Mouse (Mus musculus) hindbrain, embryonic 15.5 days (tissue): ENCODE data around the gene Kcnj12. TPM values are rescaled to one million over a fixed set of nuclear protein-coding genes. Genes with fewer than 3 reads are reported as not detected.

Source experiments
- ATAC-seq: fragments of 200-750 bp; cut with Nextera tagmentation; 2 replicates; pipeline ENCODE4 v1.8.0; 2017; ENCODE audit warnings: low read depth, moderate number of reproducible peaks, moderate TSS enrichment; ENCODE audit not compliant: low FRiP score
- H3K27ac ChIP-seq: fragments of 300-500 bp; sonication (generic); replicated peaks from 2 replicates; pipeline ENCODE4 v1.5.1; 2015; ENCODE audit warnings: mild to moderate bottlenecking, inconsistent platforms
- H3K27me3 ChIP-seq: fragments of 300-500 bp; sonication (generic); 2 replicates; pipeline ENCODE4 v1.6.1; 2015; ENCODE audit warnings: control low read depth, inconsistent platforms
- H3K36me3 ChIP-seq: fragments of 300-500 bp; sonication (generic); 2 replicates; pipeline ENCODE4 v1.6.1; 2015; ENCODE audit warnings: control low read depth, inconsistent platforms
- H3K4me1 ChIP-seq: fragments of 300-500 bp; sonication (generic); replicated peaks from 2 replicates; pipeline ENCODE4 v1.6.1; 2015; ENCODE audit warnings: control low read depth, inconsistent platforms
- H3K4me2 ChIP-seq: fragments of 300-500 bp; sonication (generic); 2 replicates; pipeline ENCODE4 v1.6.1; 2015; ENCODE audit warnings: moderate library complexity, mild to moderate bottlenecking, inconsistent platforms
- H3K4me3 ChIP-seq: fragments of 300-500 bp; sonication (generic); 2 replicates; pipeline ENCODE4 v1.5.1; 2015; ENCODE audit warnings: mild to moderate bottlenecking, inconsistent platforms
- H3K9ac ChIP-seq: fragments of 300-500 bp; sonication (generic); 2 replicates; pipeline ENCODE4 v1.6.1; 2015; ENCODE audit warnings: inconsistent platforms
- H3K9me3 ChIP-seq: fragments of 300-500 bp; sonication (generic); 2 replicates; pipeline ENCODE4 v1.6.1; 2016; ENCODE audit warnings: control low read depth, inconsistent platforms
- WGBS: fragments of 180-500 bp; shearing (Covaris S2); methylation state at CpG from one replicate; pipeline ENCODE4 v1.1.7; 2015; 5-methylcytosine and 5-hydroxymethylcytosine counted together
- polyA plus RNA-seq: library from polyadenylated mRNA; unstranded; fragments of >200 nt; fragmentation: Nextera tagmentation; extraction: Ambion mirVana; gene quantifications from 2 replicates; pipeline ENCODE4 v1.2.1, GENCODE M21; 2015

Gene Kcnj12
- polyA plus RNA-seq, 1 experiment from 2014 or later = 4.9 TPM

DNA sequence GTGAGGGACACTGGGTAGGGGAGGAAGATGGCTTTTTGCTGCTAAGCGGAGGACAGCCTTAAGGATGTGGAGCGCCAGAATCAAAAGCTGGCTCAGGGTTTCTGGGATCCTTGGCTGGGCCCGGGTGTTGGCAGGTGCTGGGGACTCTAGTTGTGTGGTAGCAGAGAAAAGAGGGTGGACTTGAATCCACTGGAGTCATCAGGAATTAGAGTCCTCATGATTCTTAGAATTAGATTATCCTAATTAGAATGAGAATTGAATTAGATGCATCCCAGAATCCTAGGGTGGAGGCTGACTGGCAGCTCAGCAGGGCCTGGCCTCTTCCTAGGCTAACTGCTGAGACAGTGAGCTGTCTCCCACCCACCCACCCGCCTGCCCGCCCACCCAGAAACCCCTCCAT is 17.6 kb upstream of the Kcnj12 start:
- H3K27ac ChIP-seq = no peak overlapping the region
- no peaks in the 10 kb centered on the region for H3K36me3 ChIP-seq
- peaks cover 13% of the 10 kb centered on the region for H3K4me1 ChIP-seq
- H3K4me2 ChIP-seq = no peak overlapping the region
- WGBS = 69% methylated on average over 5 of the region's 5 CpGs
- H3K4me3 ChIP-seq = no peak overlapping the region
- no peaks in the 10 kb centered on the region for H3K9me3 ChIP-seq
- no peak overlapping the region for H3K9ac ChIP-seq
- H3K27me3 ChIP-seq = no peaks in the 10 kb centered on the region
- ATAC-seq = no peak

DNA sequence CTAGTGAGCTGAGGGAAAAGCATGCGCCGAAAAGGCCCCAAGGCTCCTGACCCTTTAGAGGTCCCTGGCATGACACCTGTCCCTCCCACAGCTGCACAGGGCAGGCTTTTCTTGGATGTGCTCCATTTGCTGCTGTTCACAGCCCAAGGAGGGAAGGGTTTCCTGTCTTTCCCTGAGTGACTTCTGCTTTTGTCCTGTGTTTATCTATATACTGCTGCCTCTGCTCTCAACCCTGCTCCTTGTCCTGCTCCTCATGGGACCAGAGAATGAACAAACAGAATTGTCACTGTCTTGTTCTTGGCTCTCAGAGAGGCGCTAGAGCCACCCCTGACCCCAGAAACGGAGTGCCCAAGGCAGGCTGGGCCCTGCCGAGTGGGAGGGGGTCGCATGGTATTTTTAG is 17.0 kb upstream of the Kcnj12 start:
- peaks cover 13% of the 10 kb centered on the region for H3K4me1 ChIP-seq
- no peak for ATAC-seq
- no peaks in the 10 kb centered on the region for H3K9me3 ChIP-seq
- H3K27me3 ChIP-seq = no peaks in the 10 kb centered on the region
- 44% methylated on average over 6 of the region's 6 CpGs for WGBS
- H3K4me3 ChIP-seq = no peak overlapping the region
- H3K27ac ChIP-seq = no peak overlapping the region
- H3K4me2 ChIP-seq = no peak overlapping the region
- H3K36me3 ChIP-seq = no peaks in the 10 kb centered on the region
- no peak overlapping the region for H3K9ac ChIP-seq

DNA sequence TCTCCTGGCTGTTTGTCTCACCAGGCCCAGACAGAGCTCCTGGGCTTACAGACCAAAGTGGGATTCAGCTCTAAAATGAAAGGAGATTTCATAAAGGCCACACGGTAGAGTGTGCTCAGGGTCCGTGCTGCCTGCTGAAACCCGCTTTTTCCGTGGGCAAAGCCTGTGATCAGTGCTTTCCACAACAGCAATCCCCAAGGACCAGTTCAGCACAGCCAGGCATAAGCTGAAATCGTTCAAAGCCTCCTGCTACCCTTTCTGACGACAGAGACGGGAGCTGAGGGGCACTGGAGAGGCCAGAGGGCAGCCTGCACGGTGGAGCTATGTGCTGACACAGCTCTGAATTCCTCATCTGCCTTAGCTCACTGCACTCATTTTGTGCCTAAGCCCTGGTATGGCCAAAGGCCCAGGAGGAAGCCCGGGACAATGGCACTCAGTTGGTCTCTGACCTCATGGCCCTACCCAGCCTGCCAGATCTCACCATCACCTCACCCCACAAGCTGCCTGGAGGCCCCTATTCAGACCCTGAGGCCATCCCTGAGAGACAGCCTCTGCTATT is 10.5 kb upstream of the Kcnj12 start:
- peak; percentile 45; the same call in 1 of the 2 replicates for ATAC-seq
- Histone ChIP-seq H3K4me3 (no peak overlapping the region), H3K4me2 (no peak overlapping the region), H3K4me1 (peaks cover 9% of the 10 kb centered on the region), H3K27me3 (no peaks in the 10 kb centered on the region), H3K27ac (no peak overlapping the region), H3K36me3 (no peaks in the 10 kb centered on the region), H3K9ac (no peak overlapping the region), H3K9me3 (no peaks in the 10 kb centered on the region)
- WGBS = 27% methylated on average over 9 of the region's 9 CpGs

DNA sequence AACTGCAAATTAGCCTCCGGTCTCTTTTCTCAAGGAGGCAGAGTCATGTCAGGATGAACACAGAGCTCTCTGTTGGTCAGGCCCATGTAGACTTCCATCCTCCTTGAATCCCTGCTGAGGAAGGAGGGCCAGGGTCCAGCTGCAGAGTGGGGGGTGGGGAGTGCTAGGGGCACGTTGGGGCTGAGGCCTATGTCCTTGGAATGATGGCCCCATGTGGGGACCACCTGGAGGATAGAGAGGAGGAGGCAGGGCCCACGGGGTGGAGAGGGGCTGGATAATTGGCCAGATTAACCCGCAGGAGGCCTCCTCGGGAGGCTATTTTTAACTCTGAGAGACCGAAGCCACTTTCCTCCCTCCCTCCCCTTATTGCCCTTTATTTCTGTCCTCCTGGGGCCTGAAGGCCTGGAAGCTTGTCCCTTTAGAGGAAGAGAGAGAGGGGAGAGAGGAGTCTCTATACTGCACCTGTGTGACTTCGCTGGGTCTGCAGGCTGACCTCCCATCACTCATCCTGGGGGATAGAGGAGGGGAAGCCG is 5.4 kb upstream of the Kcnj12 start:
- H3K9ac ChIP-seq = no peak overlapping the region
- WGBS = 22% methylated on average over 8 of the region's 8 CpGs
- H3K4me2 ChIP-seq = no peak overlapping the region
- peaks cover 7% of the 10 kb centered on the region; the same call in 1 of the 2 replicates for H3K27me3 ChIP-seq
- no peaks in the 10 kb centered on the region for H3K36me3 ChIP-seq
- no peak overlapping the region for H3K4me3 ChIP-seq
- ATAC-seq = no peak
- H3K27ac ChIP-seq = no peak overlapping the region
- no peaks in the 10 kb centered on the region for H3K9me3 ChIP-seq
- peaks cover 14% of the 10 kb centered on the region for H3K4me1 ChIP-seq

DNA sequence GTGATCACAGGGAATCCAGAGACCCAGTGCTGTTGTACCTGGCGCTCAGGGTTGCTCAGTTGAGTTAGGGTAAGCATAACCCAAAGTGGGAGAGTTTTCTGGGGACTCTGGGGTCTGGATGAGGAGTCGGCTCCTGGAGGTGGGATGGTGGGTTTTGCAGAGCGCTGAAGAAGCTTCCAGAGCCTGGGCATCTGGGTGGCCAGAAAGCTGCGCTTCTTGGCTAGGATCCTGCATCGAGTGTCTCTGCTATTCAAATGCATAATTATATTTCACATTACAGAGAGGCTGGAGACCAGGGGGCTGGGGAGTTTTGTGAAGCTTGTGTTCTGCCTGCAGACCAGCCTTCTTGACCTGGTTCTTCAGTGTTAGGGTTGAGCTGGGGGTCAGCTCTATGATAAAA is 1.2 kb upstream of the Kcnj12 start:
- peaks cover 30% of the 10 kb centered on the region for H3K27me3 ChIP-seq
- H3K36me3 ChIP-seq = no peaks in the 10 kb centered on the region
- no peaks in the 10 kb centered on the region for H3K9me3 ChIP-seq
- no peak for ATAC-seq
- peak overlapping the region; percentile 84; the same call in 1 of the 2 replicates for H3K4me2 ChIP-seq
- WGBS = 63% methylated on average over 5 of the region's 5 CpGs
- H3K4me3 ChIP-seq = no peak overlapping the region
- peak overlapping the region; percentile 61; the same call in 1 of the 2 replicates for H3K27ac ChIP-seq
- no peak overlapping the region for H3K9ac ChIP-seq
- H3K4me1 ChIP-seq = peaks cover 48% of the 10 kb centered on the region

DNA sequence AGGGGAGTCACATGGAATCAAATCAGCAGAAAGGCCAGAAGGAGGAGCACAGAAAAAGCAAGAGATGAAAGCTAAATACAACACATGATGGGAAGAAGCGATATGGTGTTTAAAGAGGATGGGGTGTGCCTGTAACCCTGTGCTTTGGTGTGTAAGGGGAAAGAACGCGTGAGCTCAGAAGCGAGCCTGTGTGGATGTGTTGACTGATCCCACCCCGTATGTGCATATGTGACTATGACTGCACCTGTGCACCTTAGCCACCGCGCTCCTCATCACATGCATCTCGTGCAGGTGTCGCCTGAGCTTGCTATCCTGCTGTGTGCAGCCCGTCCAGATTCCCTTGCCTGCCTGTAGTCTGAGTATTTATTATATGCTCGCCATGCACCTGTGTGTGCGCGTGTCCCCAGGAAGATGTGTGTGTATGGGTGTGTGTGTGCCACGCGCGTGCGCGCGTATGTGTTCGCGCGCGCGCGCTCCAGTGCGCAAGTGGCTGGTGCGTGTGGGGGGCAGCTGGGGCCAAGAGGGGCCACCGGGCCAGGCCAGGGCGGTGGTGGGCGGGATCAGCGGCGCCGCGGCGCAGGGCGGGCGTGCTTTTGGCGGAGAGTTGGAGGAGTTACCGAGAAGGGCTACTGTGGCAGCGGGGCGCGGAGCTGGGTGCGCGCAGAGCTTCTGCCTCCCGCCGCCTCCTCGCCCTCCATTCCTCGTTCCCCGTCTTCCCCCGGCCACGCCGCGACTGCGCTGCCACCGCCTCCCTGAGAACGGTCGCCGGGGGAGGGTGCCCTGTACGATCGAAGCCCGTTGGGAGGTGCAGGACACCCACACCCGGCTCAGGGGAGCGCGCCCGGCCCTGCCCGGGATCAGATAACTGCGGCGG is 451 bp upstream of the Kcnj12 start:
- Histone ChIP-seq H3K4me3 (peak overlapping the region; percentile 75), H3K36me3 (no peaks in the 10 kb centered on the region), H3K9me3 (no peaks in the 10 kb centered on the region), H3K4me1 (peaks cover 48% of the 10 kb centered on the region), H3K4me2 (peak overlapping the region; percentile 84), H3K9ac (peak overlapping the region; percentile 47), H3K27me3 (peaks cover 30% of the 10 kb centered on the region), H3K27ac (peak overlapping the region; percentile 61)
- WGBS = 1% methylated on average over 59 of the region's 68 CpGs
- ATAC-seq = peak; percentile 57

DNA sequence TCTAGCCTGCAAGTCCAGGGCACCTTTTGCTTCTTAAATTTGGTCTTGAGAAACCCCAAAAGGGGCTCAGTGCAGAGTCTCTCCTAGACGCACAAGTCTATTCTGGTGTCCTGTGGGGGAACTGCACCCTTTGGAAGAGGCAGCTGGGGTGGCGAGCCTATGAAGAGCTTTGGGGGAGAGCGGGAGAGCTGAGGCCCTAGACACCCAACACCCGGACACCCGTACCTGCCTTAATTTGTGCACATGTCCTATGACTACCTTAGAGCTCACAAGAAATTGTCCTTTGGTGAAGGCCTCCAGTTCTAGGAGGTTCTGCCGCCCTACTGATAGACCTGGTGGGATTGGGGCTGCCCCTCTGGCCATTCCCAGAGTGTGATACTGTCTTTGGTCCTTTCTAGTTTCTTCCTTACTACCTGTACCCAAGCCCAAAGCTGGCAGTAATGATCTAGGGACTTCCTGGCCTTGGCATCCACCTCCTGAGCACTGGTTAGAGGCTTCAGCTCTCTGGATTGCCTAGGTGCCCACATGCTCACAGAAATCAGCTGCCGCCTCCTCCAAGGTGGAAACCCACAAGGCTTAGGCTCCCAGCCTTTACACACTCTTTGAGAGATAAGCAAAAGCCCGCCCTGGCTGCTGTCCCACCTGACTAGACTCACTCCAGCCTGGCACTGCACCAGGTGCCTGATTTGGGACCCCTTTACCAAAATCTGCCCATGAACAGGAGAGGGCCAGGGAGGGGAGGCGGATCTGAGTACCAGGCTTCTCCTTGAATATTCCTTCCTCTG is 1.2 kb downstream of the Kcnj12 start:
- Histone ChIP-seq H3K4me3 (peak overlapping the region; percentile 75), H3K27me3 (peaks cover 30% of the 10 kb centered on the region), H3K27ac (no peak overlapping the region), H3K9me3 (no peaks in the 10 kb centered on the region), H3K4me1 (peaks cover 63% of the 10 kb centered on the region), H3K9ac (peak overlapping the region; percentile 47), H3K36me3 (no peaks in the 10 kb centered on the region), H3K4me2 (peak overlapping the region; percentile 84)
- ATAC-seq = no peak
- 64% methylated on average over 9 of the region's 9 CpGs for WGBS

DNA sequence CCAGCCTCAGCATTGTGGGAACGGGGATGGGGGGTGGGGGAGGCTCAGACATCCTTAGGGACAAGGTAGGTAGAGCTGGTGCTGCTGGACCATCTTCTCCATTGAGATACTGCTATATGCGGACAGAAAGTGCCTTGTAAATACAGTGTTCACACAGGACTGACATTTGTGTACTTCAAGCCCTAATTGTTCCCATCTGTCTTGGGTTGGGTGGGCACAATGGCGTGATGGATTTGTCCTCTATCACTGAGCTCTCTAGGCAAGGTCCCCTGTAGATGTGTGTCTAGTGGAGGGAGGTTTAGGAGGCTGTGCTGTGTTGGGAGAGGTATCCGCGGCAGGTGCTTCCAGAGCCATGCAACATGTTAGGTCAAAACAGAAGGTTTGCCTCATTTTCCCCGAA is 2.0 kb downstream of the Kcnj12 start:
- H3K27ac ChIP-seq = peak overlapping the region; percentile 31; the same call in 1 of the 2 replicates
- WGBS = 76% methylated on average over 6 of the region's 6 CpGs
- no peaks in the 10 kb centered on the region for H3K36me3 ChIP-seq
- no peaks in the 10 kb centered on the region for H3K9me3 ChIP-seq
- peaks cover 63% of the 10 kb centered on the region for H3K4me1 ChIP-seq
- no peak for ATAC-seq
- no peak overlapping the region for H3K9ac ChIP-seq
- H3K4me3 ChIP-seq = peak overlapping the region; percentile 75; the same call in 1 of the 2 replicates
- peak overlapping the region; percentile 84 for H3K4me2 ChIP-seq
- H3K27me3 ChIP-seq = peaks cover 30% of the 10 kb centered on the region

DNA sequence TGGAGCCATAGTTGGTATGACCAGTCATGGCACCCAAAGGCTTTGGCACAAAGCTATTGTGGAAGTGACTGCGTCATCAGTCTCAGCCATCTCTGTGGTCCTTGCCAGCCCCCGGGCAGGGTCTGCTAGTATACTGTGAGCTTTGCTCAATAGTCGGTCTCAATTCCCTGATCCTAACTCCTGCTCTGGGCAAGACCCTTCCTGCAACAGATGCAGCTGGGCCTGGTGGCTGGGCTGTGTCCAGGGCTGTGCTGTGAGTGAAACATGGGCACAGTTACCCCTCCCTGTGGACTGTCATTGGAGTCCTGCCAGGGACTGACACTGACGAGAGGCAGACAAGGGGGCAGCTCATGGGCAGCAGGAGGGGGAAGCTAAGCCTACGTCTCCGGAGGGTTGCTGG is 2.6 kb downstream of the Kcnj12 start:
- peaks cover 63% of the 10 kb centered on the region for H3K4me1 ChIP-seq
- H3K4me3 ChIP-seq = no peak overlapping the region
- H3K27me3 ChIP-seq = peaks cover 30% of the 10 kb centered on the region
- H3K27ac ChIP-seq = peak overlapping the region; percentile 31; the same call in 1 of the 2 replicates
- ATAC-seq = peak; percentile 66
- H3K9me3 ChIP-seq = no peaks in the 10 kb centered on the region
- no peak overlapping the region for H3K9ac ChIP-seq
- 35% methylated on average over 6 of the region's 6 CpGs for WGBS
- H3K36me3 ChIP-seq = no peaks in the 10 kb centered on the region
- H3K4me2 ChIP-seq = peak overlapping the region; percentile 84; the same call in 1 of the 2 replicates

DNA sequence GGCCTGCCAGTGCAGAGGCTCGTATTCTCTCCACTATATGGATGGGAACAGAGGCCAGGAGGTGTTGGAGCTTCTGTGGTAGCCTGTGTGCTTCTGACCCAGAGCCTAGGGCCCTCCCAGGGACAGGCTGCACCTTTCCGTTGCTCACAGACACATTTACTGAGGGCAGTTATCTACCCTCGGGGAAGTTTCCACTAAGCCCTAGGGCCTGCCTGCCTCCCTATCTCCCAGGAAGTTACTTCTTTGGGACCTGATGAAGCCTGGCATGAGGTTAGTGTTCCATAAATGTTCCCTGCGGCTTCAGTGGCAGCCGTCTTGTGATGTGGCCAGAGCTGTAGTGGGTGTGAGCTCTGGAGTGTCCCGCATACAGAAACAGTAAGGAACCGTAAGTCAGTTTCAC is 3.2 kb downstream of the Kcnj12 start:
- Histone ChIP-seq H3K4me1 (peaks cover 63% of the 10 kb centered on the region), H3K27me3 (peaks cover 30% of the 10 kb centered on the region), H3K4me3 (no peak overlapping the region), H3K36me3 (no peaks in the 10 kb centered on the region), H3K4me2 (peak overlapping the region; percentile 84; the same call in 1 of the 2 replicates), H3K9me3 (no peaks in the 10 kb centered on the region), H3K27ac (0 out of 2 replicates have a peak overlapping the region, but pooled peaks have one; percentile 31), H3K9ac (no peak overlapping the region)
- 65% methylated on average over 7 of the region's 7 CpGs for WGBS
- no peak for ATAC-seq

DNA sequence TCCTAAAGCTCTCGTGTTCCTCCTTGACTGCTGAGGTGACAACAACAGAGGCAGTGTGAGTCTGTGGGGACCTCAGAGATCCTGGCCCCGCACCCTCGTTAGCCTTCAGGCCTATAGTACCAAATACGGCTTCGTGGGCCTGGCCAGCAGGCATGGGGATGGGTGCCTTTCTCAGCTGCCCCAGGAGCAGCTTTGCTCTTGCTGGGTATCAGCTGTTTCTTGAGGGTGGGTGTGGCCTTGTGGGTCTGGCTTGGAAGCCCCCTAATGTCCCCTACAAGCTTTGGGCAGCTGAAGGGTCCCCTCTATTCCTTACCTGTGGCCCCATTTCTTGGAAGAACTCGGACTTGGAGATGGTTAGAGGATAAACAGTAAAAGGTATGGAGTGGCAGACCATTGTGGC is 4.0 kb downstream of the Kcnj12 start:
- Histone ChIP-seq H3K27ac (no peak overlapping the region), H3K9ac (no peak overlapping the region), H3K27me3 (peaks cover 23% of the 10 kb centered on the region), H3K9me3 (no peaks in the 10 kb centered on the region), H3K4me2 (no peak overlapping the region), H3K36me3 (no peaks in the 10 kb centered on the region), H3K4me1 (peaks cover 61% of the 10 kb centered on the region), H3K4me3 (no peak overlapping the region)
- WGBS = 89% methylated on average over 6 of the region's 6 CpGs
- no peak for ATAC-seq
